Mouse (Mus musculus): Measurements from ENCODE around the gene Rsu1.

Rsu1 gene

DNA sequence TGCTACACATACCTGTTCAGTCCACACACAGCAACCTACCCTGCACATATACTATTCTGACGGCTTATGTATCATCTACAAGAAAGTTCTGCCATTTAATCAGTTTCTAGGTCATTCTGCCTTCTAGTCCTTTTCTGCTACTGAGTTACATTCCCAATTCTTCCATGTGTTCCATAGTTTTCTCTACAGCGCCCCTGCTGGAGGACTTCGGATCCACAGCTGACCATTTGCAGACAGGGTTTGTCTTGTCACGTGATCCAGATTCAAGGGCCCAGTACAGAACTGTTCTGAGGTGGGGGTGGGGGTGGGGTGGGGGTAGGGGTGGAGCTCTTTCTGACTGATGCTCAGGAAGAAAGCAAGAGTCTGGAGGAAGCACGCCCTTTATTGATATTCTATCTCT, 102.5 kb downstream of the Rsu1 start:
- no peak for DNase-seq (ENCODE audit: low spot score in 2 of 2)

- DNase-seq (ENCODE audit: low spot score in 2 of 2): no peak
Measured at GRCm38 (mm10) chr2:13161717-13162116, 109.5 kb downstream of the Rsu1 start.

GRCm38 (mm10) chr2:13145245-13145644, 126.0 kb downstream of the Rsu1 start:
- DNase-seq (ENCODE audit: low spot score in 2 of 2): no peak

GRCm38 (mm10) chr2:13134890-13135289, 136.3 kb downstream of the Rsu1 start:
- no peak for DNase-seq (ENCODE audit: low spot score in 2 of 2)

- no peak for DNase-seq (ENCODE audit: low spot score in 2 of 2)
Measured at GRCm38 (mm10) chr2:13132841-13133240, 138.4 kb downstream of the Rsu1 start.

DNA sequence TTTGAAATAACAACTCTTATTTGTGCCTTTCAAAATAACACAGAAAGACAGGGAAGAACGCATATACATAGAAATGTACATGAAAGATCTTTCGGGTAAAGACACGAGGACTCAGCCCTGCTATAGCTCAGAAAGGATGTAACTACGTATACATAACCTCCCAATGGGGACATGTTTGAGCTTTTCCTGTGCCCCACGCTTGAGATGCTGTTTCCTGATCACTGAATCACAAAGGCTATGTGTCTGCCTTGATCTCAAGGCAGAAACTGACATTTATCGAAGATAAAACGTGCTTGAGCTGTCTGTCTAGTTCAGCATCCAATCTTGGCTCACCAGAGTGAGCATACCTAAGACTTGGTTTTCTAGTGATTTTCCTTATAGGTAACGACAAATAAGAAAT, 138.8 kb downstream of the Rsu1 start:
- DNase-seq (ENCODE audit: low spot score in 2 of 2): no peak

DNA sequence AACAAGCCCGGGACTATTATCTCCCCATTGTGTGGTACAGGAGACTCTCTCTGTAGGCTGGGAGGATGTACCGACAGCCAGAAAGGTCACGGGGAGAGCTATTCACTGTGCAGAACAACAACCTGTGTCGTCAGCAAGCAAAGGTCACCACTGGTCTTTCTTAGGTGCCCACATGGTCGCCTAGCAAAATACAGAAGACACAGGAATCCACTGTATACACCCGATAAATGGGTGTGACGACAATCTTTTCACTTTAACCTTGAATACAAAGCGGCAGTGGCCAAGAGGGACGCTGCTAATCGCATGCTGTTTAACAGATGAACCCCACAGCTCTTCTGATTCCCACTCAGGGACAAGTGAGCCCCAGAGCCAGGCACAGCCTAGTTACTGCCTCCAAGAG, 141.4 kb downstream of the Rsu1 start:
- no peak for DNase-seq (ENCODE audit: low spot score in 2 of 2)

DNA sequence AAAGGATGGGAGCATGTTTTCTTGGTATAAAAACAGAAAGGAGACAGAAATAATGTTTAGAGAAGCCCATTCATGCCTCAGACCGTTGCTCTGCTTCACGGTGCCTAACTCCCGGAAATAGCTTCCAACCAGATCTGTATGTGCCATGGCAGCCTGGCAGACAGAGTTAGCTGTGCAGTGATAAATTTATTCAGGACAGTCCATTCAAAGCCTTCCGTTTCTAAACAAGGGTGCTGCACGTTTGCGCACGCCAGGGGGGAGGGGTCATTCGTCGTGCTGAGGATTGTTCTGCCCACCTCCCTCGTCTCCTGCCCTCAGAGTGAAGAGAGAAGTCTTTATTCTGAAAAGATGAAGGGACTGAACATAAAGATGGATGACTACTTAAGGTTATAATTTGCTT, 141.9 kb downstream of the Rsu1 start:
- DNase-seq (ENCODE audit: low spot score in 2 of 2): peak in 1 of 2 experiments; percentile 25

DNA sequence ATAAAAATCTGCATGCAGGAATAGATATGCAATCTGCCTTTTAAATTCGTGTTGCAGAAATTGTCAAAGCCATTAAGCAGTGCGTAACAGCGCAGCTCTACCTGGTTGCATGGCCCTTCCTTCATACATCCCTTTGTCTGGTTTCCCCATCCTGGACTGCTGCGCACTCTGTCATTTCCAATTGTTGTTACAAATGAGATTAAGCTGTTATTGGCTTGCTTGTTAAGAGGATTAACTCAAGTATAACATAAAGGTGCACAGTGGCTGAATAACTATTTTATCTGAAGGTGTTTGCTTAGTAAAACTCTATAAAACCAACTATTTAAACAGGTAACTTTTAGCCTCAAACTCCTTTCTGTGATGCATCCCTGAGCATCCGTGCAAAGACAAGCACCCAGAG, 150.8 kb downstream of the Rsu1 start:
- no peak for DNase-seq (ENCODE audit: low spot score in 2 of 2)

GRCm38 (mm10) chr2:13117896-13118295, 153.3 kb downstream of the Rsu1 start:
- DNase-seq (ENCODE audit: low spot score in 2 of 2): no peak

GRCm38 (mm10) chr2:13106531-13106930, 164.7 kb downstream of the Rsu1 start:
- no peak for DNase-seq (ENCODE audit: low spot score in 2 of 2)

DNA sequence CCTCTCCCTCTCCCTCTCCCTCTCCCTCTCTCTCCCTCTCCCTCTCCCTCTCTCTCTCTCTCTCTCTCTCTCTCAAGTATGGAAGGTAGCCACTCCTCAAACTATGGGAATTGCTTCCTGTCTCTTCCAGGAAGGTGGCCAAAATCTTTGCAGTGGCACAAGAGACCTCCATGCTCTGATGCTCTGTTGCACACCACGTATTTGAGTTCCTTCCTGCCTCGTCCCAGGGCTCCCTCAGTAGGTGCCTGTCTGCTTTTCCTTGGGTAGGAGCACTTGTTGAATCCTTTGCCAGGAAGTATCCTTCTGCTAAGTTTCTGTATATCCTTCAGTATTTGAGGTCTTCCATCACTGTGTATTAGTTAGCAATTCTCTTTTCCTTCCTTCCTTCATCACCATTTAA, 166.8 kb downstream of the Rsu1 start:
- DNase-seq (ENCODE audit: low spot score in 2 of 2): no peak

GRCm38 (mm10) chr2:13103797-13104200, 167.4 kb downstream of the Rsu1 start:
- peak; percentile 67 to 78 for DNase-seq (ENCODE audit: low spot score in 2 of 2)

GRCm38 (mm10) chr2:13094045-13094444, 177.2 kb downstream of the Rsu1 start:
- no peak for DNase-seq (ENCODE audit: low spot score in 2 of 2)

GRCm38 (mm10) chr2:13093570-13093969, 177.6 kb downstream of the Rsu1 start:
- DNase-seq (ENCODE audit: low spot score in 2 of 2): no peak

- no peak for DNase-seq (ENCODE audit: low spot score in 2 of 2)
Measured at GRCm38 (mm10) chr2:13091399-13092015, 179.7 kb downstream of the Rsu1 start.

DNA sequence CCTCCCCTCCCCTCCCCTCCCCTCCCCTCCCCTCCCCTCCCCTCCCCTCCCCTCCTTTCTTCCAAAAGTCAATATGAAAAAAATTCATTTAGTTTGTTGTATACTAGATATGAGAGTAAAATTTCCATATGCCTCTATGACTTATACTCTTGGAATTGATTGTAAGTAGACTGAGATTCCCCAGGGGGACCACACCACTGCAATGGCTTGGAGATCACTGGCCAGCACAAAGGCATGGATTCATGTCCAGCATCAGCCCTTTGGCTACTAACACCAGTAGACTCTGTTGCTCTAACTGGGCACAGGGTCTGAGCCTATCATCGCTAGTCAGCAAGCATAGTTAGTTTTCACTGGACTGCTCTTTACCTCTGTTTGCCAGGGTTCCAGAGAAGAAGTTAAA, 180.4 kb downstream of the Rsu1 start:
- no peak for DNase-seq (ENCODE audit: low spot score in 2 of 2)

DNA sequence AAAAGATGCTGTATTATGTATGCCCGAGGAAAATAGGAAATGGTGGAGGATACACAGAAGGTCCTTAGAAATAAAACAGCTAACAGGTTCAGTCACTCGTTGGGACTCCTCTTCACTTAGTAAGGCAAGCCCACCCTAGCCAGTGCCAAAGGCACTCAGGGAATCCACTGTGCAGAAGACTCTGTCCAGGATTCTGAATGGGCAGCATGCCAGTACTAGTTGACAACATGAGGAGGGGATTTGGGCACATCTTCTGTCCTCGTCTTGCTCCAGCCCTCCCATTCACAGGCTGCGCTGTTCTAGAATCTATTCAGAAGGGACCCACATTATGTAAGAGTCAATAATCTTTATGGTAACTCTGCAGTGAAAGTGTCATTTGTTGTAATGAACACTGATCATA, 181.4 kb downstream of the Rsu1 start:
- no peak for DNase-seq (ENCODE audit: low spot score in 2 of 2)

DNA sequence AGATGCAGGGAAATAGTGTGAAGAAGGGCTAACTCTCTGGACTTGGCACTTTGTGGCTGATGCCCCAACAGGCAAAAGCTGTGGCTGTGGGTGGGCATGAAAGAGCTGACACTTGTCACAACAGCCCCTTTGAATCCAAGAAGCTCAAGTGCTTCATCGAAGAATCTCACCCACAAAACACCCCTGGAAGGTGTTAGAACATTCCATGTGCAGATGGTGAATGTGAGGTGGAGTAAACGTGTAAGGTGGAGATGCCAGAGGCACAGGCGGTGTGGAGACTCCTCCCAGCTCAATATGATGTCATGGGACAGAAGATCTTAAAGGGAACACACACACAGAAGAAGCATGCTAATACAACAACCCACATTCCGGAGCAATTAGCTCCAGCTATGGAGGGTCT, 182.9 kb downstream of the Rsu1 start:
- DNase-seq (ENCODE audit: low spot score in 2 of 2): peak; percentile 32 to 41

GRCm38 (mm10) chr2:13087811-13088210, 183.4 kb downstream of the Rsu1 start:
- no peak for DNase-seq (ENCODE audit: low spot score in 2 of 2)

DNA sequence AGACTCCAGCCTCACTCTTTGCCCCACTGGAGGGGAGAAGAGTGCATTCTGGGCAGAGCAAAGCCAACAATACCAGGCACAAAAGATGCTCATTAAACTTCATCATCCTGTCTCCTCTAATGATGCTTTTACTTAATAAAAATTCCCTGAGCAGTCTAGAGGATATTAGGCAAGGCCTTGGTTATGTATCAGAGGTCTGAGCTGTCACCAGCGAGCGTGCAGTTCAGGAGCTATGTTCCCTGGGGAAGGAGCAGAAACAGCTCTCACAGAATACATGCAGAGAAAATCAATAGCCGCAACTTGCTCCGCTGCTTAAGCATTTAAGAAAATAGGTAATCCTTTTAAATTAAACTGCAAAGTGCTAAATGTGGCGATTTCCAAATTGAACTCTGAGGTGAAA, 187.0 kb downstream of the Rsu1 start:
- no peak for DNase-seq (ENCODE audit: low spot score in 2 of 2)

DNA sequence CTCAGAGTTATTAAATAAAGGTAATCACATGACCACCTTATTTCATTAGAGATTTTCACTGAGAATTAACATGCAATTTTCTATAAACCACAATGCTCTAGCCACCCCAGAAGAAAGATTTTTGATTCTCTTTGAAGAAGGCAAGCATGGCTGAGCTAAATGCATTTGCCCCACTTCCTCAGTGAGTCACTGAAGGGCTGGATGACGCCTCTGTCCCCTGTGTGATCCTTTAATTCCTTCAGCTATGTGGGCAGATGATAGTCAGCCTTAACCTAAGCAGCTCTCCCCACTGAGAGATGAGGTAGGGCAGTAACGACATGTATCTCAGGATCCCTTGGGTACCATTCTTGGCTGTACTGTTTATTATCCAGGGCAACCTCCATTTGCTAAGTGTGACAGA, 190.7 kb downstream of the Rsu1 start:
- no peak for DNase-seq (ENCODE audit: low spot score in 2 of 2)

DNA sequence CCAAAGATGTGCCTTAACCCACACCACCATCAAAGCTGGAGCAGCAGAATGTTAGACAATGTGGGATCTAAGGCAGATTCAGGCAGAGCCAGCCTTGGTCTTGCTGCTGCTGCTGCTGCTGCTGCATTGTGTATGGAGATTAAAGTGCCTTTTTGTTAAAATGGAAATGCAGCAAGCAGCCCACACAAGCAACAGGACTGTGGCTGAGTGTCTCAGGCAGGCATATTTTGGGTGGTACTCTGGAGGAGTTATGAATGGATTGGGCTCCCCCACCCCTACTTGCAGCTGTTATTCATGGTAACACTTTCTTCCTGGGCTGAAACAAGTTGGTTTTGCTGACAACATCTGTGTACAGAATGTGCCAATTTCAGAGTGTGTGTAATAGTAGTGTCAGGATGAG, 199.0 kb downstream of the Rsu1 start:
- peak; percentile 11 to 61 for DNase-seq (ENCODE audit: low spot score in 2 of 2)

DNA sequence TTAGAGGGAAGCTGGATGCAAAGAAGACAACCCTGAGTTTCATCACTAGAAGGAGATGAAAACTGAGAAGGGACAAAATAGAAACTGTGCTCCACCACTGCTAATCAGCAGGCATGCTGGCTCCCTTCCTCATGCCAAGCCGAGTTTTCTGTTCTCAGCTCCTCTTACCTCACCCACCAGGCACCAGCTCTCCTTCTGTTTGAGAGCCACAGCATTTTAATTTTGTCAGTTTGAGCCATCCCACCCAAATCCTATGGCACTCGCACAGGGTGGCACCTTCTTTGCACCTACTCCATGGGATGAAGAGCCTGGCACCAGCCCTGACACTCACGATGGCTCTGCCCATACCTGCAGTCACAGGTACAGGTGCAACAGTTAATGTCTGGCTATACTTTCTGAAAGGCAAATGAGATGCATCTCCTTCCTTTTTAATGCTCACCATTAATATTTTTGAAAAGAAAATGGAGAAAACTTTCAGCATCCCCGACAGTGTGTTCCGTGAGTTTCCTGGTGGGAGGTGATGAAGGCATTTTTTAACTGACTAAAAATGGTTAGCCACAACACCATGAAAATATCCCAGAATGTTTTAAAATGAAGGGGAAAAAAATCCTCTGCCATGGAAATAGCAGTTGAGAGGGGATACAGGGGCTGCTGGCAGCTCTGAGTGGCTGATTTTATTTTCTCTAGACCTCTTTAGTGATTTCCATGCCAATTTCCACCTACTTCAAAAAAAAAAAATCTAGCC, 210.6 kb downstream of the Rsu1 start:
- DNase-seq (ENCODE audit: low spot score in 2 of 2): peak; percentile 56 to 78
